In genomic region chr2:66184431-66185164, GRCm38 (mm10) we compare ENCODE assay signal across 8 mouse cellular contexts. TPM values are rescaled to one million over a fixed set of nuclear protein-coding genes. Genes with fewer than 3 reads are reported as not detected.
DNase-seq lines count a peak whose midpoint lies in the region; ATAC-seq lines count a peak whose summit lies in the region.

No protein-coding gene starts in this region.

- intact Hi-C loops in left cerebral cortex, postnatal 14 days (cut with DNase I) = loop anchor here (5.0 to 10.0 kb wide), 2 partner anchors 142 to 390 kb away; no protein-coding TSS in a partner anchor

- no peaks in the 10 kb centered on the region for H3K9me3 ChIP-seq in midbrain, embryonic 14.5 days (ENCODE audit: control insufficient read depth, low read length)

- no peak overlapping the region for H3K4me3 ChIP-seq in midbrain, embryonic 14.5 days (replicated peaks; ENCODE audit: low read depth, low read length)

- no peak overlapping the region for H3K27ac ChIP-seq in midbrain, embryonic 14.5 days (replicated peaks; ENCODE audit: low read depth, low read length)

- DNase-seq in embryo, embryonic 10 days (ENCODE audit: low spot score) = peak; percentile 43
- DNase-seq in embryo, embryonic 11 days = no peak
- peak; percentile 43 to 48 for DNase-seq in left cerebral cortex, postnatal 14 days (ENCODE audit: low spot score in 2 of 2)
- DNase-seq in left cerebral cortex, adult 8-10 months (ENCODE audit: low spot score in 2 of 2) = no peak
- DNase-seq in cerebellum, postnatal 14 days = peak; percentile 60 to 72
- DNase-seq in midbrain, embryonic 14.5 days = peak; percentile 74
- no peak for DNase-seq in gastrocnemius, postnatal 25 days
- DNase-seq in urinary bladder, adult 18-20 months (ENCODE audit: low spot score in 2 of 2) = no peak

- peaks cover 14% of the 10 kb centered on the region for H3K36me3 ChIP-seq in midbrain, embryonic 14.5 days (ENCODE audit: control insufficient read depth, insufficient read depth, low read length)

- 83% methylated on average over 7 of the region's 7 CpGs for WGBS in midbrain, embryonic 14.5 days

- H3K4me1 ChIP-seq in midbrain, embryonic 14.5 days (ENCODE audit: control insufficient read depth, insufficient read depth, low read length) = no peaks in the 10 kb centered on the region; the same call in 1 of the 2 replicates

- H3K4me2 ChIP-seq in midbrain, embryonic 14.5 days (ENCODE audit: low read length) = no peak overlapping the region

- H3K27me3 ChIP-seq in midbrain, embryonic 14.5 days (ENCODE audit: control insufficient read depth, insufficient read depth, low read length) = no peaks in the 10 kb centered on the region

- ATAC-seq in midbrain, embryonic 14.5 days (ENCODE audit: low FRiP score, low TSS enrichment) = peak; percentile 60; the same call in 1 of the 2 replicates

- H3K9ac ChIP-seq in midbrain, embryonic 14.5 days (replicated peaks; ENCODE audit: low read length) = no peak overlapping the region

RNA-seq across cellular contexts. Expression of gene Galnt3, which starts 59.8 kb away (rescaled TPM):
- total RNA-seq in left cerebral cortex, postnatal 14 days (2021) = 1 to 10 TPM; 3.3 to 3.4 TPM
- 1 to 10 TPM; 2.1 to 3.2 (median 2.5) TPM for total RNA-seq in left cerebral cortex, adult 8-10 months (2022)
- 0.80 and 1.5 TPM in 2 replicates for polyA plus RNA-seq in midbrain, embryonic 14.5 days (2014; fragmentation: Nextera tagmentation; extraction: Ambion mirVana)
- not detected for total RNA-seq in gastrocnemius, postnatal 25 days (2021)

Comparison
In these comparisons a context has a peak if more than half of its experiments do, and no peak if none do; other contexts are left out.
1. DNase-seq: peak in embryo, embryonic 10 days (single experiment), left cerebral cortex, postnatal 14 days (2 of 2), cerebellum, postnatal 14 days (2 of 2) and midbrain, embryonic 14.5 days (single experiment); none in embryo, embryonic 11 days (single experiment), left cerebral cortex, adult 8-10 months (0 of 2), gastrocnemius, postnatal 25 days (single experiment) and urinary bladder, adult 18-20 months (0 of 2).